Mouse (Mus musculus): ENCODE data around the gene Ttc28. TPM values are rescaled to one million over a fixed set of nuclear protein-coding genes. Genes with fewer than 3 reads are reported as not detected.

Ttc28 gene
- polyA plus RNA-seq, 1 experiment: 16.3 TPM

GRCm38 (mm10) chr5:111304730-111305129 lies 425.1 kb downstream of the Ttc28 start:
- Histone ChIP-seq H3K4me3 (ENCODE audit: insufficient read depth, low read depth, low read length) (no peak overlapping the region), H3K27ac (replicated peaks; ENCODE audit: low read depth, low read length) (no peak overlapping the region), H3K4me1 (ENCODE audit: control insufficient read depth, insufficient read depth, insufficient read length, low read length) (peaks cover 7% of the 10 kb centered on the region; the same call in 1 of the 2 replicates)

DNA sequence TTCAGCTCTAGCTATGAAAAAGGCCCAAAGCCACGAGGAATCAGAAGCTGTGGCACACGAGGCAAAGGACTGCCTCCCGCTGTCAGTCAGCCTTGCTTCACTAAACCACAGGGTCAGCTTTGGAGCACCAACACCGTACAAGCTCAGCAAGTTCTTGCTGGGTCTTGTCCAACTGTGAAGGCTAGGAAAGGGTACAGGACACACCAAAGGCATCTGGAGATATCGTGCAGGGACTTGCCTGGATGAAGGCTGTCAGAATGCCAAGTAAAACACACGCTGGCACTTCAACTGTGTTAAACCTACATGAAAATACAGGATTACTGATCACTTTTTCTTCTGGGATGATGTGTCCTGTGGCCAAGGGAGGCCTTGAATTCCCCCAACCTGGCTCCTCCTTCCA lies 430.6 kb downstream of the Ttc28 start:
- H3K4me1 ChIP-seq (ENCODE audit: control insufficient read depth, insufficient read depth, insufficient read length, low read length): no peaks in the 10 kb centered on the region
- no peak overlapping the region for H3K27ac ChIP-seq (replicated peaks; ENCODE audit: low read depth, low read length)
- H3K4me3 ChIP-seq (ENCODE audit: insufficient read depth, low read depth, low read length): no peak overlapping the region

- H3K4me1 ChIP-seq (ENCODE audit: control insufficient read depth, insufficient read depth, insufficient read length, low read length): no peaks in the 10 kb centered on the region
- H3K4me3 ChIP-seq (ENCODE audit: insufficient read depth, low read depth, low read length): no peak overlapping the region
- H3K27ac ChIP-seq (replicated peaks; ENCODE audit: low read depth, low read length): no peak overlapping the region
Observed at GRCm38 (mm10) chr5:111313833-111314232, 434.2 kb downstream of the Ttc28 start.

DNA sequence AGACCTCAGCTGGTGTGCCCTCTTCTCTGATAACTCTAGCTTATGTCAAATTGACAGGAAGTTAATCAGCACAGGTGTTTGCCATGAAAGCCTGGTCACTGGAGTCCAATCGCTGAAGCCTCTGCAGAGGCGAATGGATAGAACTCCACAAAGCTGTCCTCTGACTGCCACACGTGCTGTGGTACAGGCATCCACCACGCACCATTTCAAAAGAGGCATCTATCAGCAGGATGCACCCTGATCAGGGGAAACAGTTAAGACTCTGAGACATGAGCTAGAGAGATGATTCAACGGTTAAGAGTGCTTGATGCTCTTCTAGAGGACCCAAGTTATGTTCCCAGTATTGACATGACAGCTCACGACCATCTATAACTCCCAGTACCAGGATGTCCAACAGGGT lies 435.5 kb downstream of the Ttc28 start:
- Histone ChIP-seq H3K4me3 (ENCODE audit: insufficient read depth, low read depth, low read length) (no peak overlapping the region), H3K27ac (replicated peaks; ENCODE audit: low read depth, low read length) (no peak overlapping the region), H3K4me1 (ENCODE audit: control insufficient read depth, insufficient read depth, insufficient read length, low read length) (no peaks in the 10 kb centered on the region)

- H3K4me3 ChIP-seq (ENCODE audit: insufficient read depth, low read depth, low read length): no peak overlapping the region
- H3K4me1 ChIP-seq (ENCODE audit: control insufficient read depth, insufficient read depth, insufficient read length, low read length): no peaks in the 10 kb centered on the region
- H3K27ac ChIP-seq (replicated peaks; ENCODE audit: low read depth, low read length): no peak overlapping the region
Observed at GRCm38 (mm10) chr5:111317526-111317925, 437.9 kb downstream of the Ttc28 start.

DNA sequence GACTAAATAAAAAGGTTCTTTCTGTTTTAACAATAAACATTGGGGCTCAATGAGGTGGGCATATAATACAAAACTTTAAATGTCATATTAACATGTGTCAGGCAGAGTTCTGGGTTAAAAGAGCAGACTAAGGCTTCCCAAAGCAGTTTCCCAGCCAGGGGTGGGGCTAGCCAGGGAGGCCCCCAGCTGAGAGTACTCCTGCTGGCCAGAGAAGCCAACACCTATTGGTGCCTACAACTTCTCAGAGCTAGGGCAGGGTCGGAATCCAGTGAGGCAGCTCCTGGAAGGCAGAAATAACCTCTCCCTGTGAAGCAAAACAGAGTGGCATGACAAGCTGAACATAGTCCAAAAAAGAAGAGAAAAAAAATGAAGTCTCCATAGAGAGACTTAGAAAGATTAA lies 439.3 kb downstream of the Ttc28 start:
- Histone ChIP-seq H3K4me3 (ENCODE audit: insufficient read depth, low read depth, low read length) (no peak overlapping the region), H3K27ac (replicated peaks; ENCODE audit: low read depth, low read length) (no peak overlapping the region), H3K4me1 (ENCODE audit: control insufficient read depth, insufficient read depth, insufficient read length, low read length) (no peaks in the 10 kb centered on the region)

DNA sequence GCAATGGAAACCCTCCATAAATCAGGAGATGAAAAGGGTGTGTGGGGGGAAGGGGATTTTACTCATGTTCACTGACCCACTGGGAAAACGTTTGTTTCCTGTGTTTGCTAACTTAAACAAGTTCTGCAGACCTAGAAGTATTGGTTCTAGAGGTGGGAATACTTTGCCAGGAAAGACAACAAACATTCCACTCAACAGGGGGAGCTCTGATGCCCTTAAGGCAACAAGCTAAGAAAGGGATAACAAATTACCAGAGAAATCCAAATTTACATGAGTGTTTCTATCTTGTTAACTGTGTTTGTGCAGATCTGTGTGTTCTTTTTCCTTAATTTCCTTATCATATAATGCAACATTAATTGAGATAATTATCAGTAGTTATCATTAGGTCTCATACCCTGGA lies 446.2 kb downstream of the Ttc28 start:
- Histone ChIP-seq H3K27ac (replicated peaks; ENCODE audit: low read depth, low read length) (no peak overlapping the region), H3K4me1 (ENCODE audit: control insufficient read depth, insufficient read depth, insufficient read length, low read length) (no peaks in the 10 kb centered on the region), H3K4me3 (ENCODE audit: insufficient read depth, low read depth, low read length) (no peak overlapping the region)

- peaks cover 4% of the 10 kb centered on the region; the same call in 1 of the 2 replicates for H3K4me1 ChIP-seq (ENCODE audit: control insufficient read depth, insufficient read depth, insufficient read length, low read length)
- H3K27ac ChIP-seq (replicated peaks; ENCODE audit: low read depth, low read length): no peak overlapping the region
Observed at GRCm38 (mm10) chr5:111327420-111327819, 447.8 kb downstream of the Ttc28 start.

DNA sequence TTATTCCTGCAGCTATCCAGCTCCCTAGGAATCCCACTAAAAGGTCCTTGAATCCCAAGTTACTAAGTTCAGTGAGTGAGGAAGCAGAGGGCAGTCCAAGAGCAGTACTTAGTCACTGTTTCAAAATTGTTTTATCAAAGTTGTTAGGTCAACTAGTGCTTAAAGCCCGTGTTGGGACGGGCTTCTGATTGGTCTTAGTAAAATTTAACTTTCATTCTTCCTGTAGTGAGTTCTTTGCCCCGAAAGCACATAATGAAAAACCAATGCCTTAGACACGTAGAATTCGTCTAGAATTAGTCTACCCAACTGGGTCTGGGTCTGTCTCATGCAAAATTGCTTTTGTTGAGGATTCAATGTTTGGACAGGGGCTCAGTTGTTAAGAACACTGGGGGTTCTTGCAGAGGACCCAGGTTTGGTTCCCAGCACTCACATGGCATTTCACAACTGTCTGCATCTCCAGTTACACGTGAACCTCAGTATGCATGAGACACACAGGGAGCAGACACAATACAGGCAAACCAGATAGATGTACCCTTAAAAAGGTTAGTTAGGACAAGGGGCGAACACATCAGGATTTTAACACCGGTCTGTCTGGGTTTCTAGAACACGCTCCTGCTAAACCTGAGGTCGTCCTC lies 450.3 kb downstream of the Ttc28 start:
- peak overlapping the region; percentile 62 for H3K27ac ChIP-seq (replicated peaks; ENCODE audit: low read depth, low read length)
- peaks cover 4% of the 10 kb centered on the region; the same call in 1 of the 2 replicates for H3K4me1 ChIP-seq (ENCODE audit: control insufficient read depth, insufficient read depth, insufficient read length, low read length)
- peak overlapping the region; percentile 62 for H3K4me3 ChIP-seq (ENCODE audit: insufficient read depth, low read depth, low read length)

More at GRCm38 (mm10) chr5:111327420-111327819, 447.8 kb downstream of the Ttc28 start:
- no peak overlapping the region for H3K4me3 ChIP-seq (ENCODE audit: insufficient read depth, low read depth, low read length)

DNA sequence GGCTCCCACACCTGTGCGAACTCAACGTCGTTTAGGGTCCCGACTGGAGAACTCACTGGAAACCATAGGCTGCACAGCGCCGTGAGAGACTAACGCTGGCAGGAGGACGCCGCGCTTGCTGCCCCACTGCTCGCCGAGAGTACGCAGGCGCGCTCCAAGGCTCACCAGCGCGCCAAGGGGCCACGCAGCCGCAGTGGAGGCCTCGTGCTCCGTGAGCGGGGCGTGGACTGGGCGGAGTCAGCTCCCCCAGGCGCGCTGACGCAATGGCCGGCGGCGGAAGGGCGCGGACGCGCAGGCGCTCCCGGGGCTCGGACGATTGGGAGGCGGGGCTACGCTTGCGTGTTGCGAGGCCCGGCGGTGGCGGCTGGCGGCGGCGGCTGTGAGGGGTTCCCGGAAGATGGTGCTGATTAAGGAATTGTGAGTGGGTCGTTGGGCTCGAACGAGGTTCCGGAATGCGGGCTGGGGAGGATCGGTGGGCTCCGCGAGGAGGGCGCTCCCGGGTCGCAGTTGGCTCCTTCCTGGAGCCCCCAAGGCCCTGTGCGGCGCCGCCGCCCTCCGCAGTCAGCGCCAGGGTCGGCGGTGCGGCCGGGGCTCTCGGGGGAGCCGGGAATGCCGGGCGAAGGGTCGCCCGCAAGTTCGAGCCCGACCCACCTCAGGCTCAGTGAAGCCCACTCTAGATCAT lies 451.0 kb downstream of the Ttc28 start, which contains the start of gene Pitpnb:
Gene Pitpnb, plus strand, starts transcription at position 347 of the 682 bp plus-strand sequence.
- Histone ChIP-seq H3K4me1 (ENCODE audit: control insufficient read depth, insufficient read depth, insufficient read length, low read length) (peaks cover 4% of the 10 kb centered on the region; the same call in 1 of the 2 replicates), H3K4me3 (ENCODE audit: insufficient read depth, low read depth, low read length) (peak within 1 kb of the TSS; percentile 87), H3K27ac (replicated peaks; ENCODE audit: low read depth, low read length) (peak within 1 kb of the TSS; percentile 74)

- peak overlapping the region; percentile 74 for H3K27ac ChIP-seq (replicated peaks; ENCODE audit: low read depth, low read length)
Observed at GRCm38 (mm10) chr5:111331099-111331435, 451.5 kb downstream of the Ttc28 start.

GRCm38 (mm10) chr5:111335939-111336691 lies 456.5 kb downstream of the Ttc28 start:
- Histone ChIP-seq H3K4me1 (ENCODE audit: control insufficient read depth, insufficient read depth, insufficient read length, low read length) (peaks cover 4% of the 10 kb centered on the region; the same call in 1 of the 2 replicates), H3K27ac (replicated peaks; ENCODE audit: low read depth, low read length) (no peak overlapping the region), H3K4me3 (ENCODE audit: insufficient read depth, low read depth, low read length) (no peak overlapping the region)

More at GRCm38 (mm10) chr5:111331099-111331435, 451.5 kb downstream of the Ttc28 start:
- H3K4me3 ChIP-seq (ENCODE audit: insufficient read depth, low read depth, low read length): peak overlapping the region; percentile 87
- peaks cover 4% of the 10 kb centered on the region; the same call in 1 of the 2 replicates for H3K4me1 ChIP-seq (ENCODE audit: control insufficient read depth, insufficient read depth, insufficient read length, low read length)
